Mouse (Mus musculus): ENCODE results near the gene Dmwd.

DNA sequence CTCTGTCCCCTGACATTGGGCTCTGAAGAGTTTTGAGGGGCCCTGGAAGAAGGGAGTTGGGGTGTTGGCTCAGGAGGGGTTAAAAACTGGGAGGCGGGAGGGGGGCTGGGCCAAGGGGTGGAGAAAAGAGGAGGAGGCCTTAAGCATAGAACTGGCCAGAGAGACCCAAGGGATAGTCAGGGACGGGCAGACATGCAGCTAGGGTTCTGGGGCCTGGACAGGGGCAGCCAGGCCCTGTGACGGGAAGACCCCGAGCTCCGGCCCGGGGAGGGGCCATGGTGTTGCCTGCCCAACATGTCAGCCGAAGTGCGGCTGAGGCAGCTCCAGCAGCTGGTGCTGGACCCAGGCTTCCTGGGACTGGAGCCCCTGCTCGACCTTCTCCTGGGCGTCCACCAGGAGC is 7.7 kb downstream of the Dmwd start, which contains the start of gene Dmpk:
- TF ChIP-seq CTCF (IDR thresholded peaks at IDR 0.05; ENCODE audit: low read depth) (no peak), EP300 (IDR thresholded peaks at IDR 0.05; ENCODE audit: low read depth) (no peak)

Data from liver, postnatal 0 days (tissue).